Mouse (Mus musculus) C3H10T1/2 (cell line): Measurements from ENCODE around the gene Gja4. TPM values are rescaled to one million over a fixed set of nuclear protein-coding genes. Genes with fewer than 3 reads are reported as not detected.

Experiments used
- polyA plus RNA-seq, 2 experiments: library from polyadenylated mRNA; unstranded; fragments of >200 nt; fragmentation: generic; extraction: Trizol; gene quantifications; one replicate each; pipeline ENCODE4 v1.2.1; 2012; ENCODE audit warnings: missing spikeins in 2 of 2

Gja4 gene
- 1 to 10 TPM in 1 of 2 experiments, under 1 TPM in 1; 0.94 to 2.4 TPM for polyA plus RNA-seq

DNA sequence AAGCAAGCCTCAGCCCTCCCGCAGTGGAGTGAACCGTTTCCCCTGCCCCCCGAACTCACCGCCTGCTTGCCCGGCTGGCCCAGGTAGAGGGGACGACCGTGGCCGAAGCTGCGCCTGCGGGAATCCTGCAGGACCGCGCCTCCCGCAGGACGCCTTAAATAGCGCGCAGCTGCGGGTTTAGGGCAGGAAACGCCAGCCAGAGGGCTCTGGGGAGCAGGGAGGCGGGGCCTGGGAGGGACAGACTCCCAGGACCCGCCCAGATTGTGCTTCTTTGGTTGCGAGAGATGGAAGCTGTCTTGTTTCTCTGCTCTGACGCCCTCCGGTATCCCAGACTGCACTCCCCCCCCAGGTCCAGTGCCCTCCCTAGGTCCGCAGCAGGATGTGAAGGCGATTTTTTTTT is at the start of gene Gja4:
Gene Gja4 (minus strand): TSS at position 179 of the 400 bp plus-strand sequence.

GRCm38 (mm10) chr4:127358018-127358417 is 44.2 kb upstream of the Gja4 start, which contains the start of gene Gjb5:
Gene Gjb5 (minus strand): TSS chr4:127358181.

GRCm38 (mm10) chr4:127353951-127354438 is 40.2 kb upstream of the Gja4 start, which contains the start of gene Gjb4:
Gene Gjb4 (minus strand): TSS chr4:127354081.

DNA sequence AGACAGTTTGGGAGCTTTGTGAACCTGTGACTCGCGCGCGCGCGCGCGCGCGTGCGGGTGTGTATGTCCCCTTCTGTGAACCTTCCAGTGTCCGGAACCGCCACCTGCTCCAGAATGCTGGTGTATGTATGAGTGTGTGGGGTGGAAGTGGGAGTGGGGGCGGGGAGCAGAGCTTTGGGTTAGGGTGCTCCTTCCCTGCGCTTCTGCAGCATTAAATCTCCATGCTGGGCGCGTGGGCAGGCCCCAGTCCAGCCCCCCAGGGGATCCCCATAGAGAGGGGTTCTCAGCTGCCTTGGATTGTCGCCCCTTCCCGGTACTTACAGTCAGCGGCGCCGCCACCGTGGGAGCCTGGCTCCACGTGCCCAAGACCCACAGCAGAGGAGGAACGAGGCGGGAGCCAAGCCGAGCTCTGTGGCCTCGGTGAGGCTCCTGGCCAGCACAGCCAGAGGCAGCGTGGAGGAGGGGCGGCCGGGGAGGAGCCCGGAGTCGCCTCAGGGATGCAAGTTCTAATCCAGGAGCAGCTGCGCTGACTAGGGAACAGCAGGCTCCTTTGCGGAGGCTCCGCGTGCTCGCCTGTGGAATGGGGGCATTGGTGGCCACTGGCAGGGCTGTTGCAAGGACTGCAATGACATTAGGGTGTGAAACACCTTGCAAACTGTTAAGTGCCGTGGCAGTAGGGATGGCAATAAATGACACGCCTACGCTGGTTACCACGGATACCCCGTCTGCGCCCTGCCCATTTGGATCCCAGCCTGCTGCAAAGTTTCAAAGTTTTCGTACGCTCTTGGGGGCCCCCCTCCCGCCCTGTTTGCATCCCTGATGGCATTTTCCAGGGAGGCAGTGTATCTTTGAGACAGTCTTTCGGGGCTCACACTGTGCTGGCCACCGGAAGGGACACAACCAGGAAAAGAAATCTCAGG is 16.6 kb upstream of the Gja4 start, which contains the start of gene Gjb3:
Gene Gjb3 (minus strand): TSS at position 664 of the 920 bp plus-strand sequence.

Other genes starting within 250 kb of the Gja4 start
- gene Zmym6, start 236.7 kb downstream of the Gja4 start, polyA plus RNA-seq: 1 to 10 TPM in 1 of 2 experiments, under 1 TPM in 1; 0.02 to 1.2 TPM
- 10 to 100 TPM in 1 of 2 experiments, 1 to 10 TPM in 1; 2.3 to 10.6 TPM for gene Tmem35b, start 190.3 kb downstream of the Gja4 start, polyA plus RNA-seq
- under 1 TPM; 0.01 to 0.09 TPM for gene Dlgap3, start 144.8 kb downstream of the Gja4 start, polyA plus RNA-seq
- 10 to 100 TPM; 43.8 to 68.0 TPM for gene Smim12, start 70.3 kb downstream of the Gja4 start, polyA plus RNA-seq
- gene Gjb3, start 16.8 kb upstream of the Gja4 start, polyA plus RNA-seq: under 1 TPM; 0.56 to 0.72 TPM
- 10 to 100 TPM; 17.0 to 21.6 TPM for gene Gjb4, start 40.0 kb upstream of the Gja4 start, polyA plus RNA-seq
- gene Gjb5, start 44.1 kb upstream of the Gja4 start, polyA plus RNA-seq: 1 to 10 TPM; 1.7 to 3.0 TPM